Mouse (Mus musculus) forebrain, embryonic 12.5 days (tissue): ENCODE results near the gene Zfp622. TPM values are rescaled to one million over a fixed set of nuclear protein-coding genes. Genes with fewer than 3 reads are reported as not detected.

Experiments
- ATAC-seq: fragments of 200-750 bp; cut with Nextera tagmentation; 2 replicates; pipeline ENCODE4 v1.8.0; 2017; ENCODE audit warnings: moderate TSS enrichment; ENCODE audit not compliant: low FRiP score
- H3K27ac ChIP-seq: fragments of 300-500 bp; sonication (generic); 2 replicates; pipeline ENCODE4 v1.5.1; 2016; ENCODE audit warnings: mild to moderate bottlenecking
- H3K27me3 ChIP-seq: fragments of 300-500 bp; sonication (generic); 2 replicates; pipeline ENCODE4 v1.6.1; 2016; ENCODE audit warnings: mild to moderate bottlenecking
- H3K36me3 ChIP-seq: fragments of 300-500 bp; sonication (generic); replicated peaks from 2 replicates; pipeline ENCODE4 v1.6.1; 2016; ENCODE audit warnings: mild to moderate bottlenecking
- H3K4me1 ChIP-seq: fragments of 300-500 bp; sonication (generic); 2 replicates; pipeline ENCODE4 v1.6.1; 2016
- H3K4me2 ChIP-seq: fragments of 300-500 bp; sonication (generic); 2 replicates; pipeline ENCODE4 v1.6.1; 2016; ENCODE audit warnings: mild to moderate bottlenecking, moderate library complexity
- H3K4me3 ChIP-seq: fragments of 300-500 bp; sonication (generic); replicated peaks from 2 replicates; pipeline ENCODE4 v1.5.1; 2016; ENCODE audit warnings: mild to moderate bottlenecking
- H3K9ac ChIP-seq: fragments of 300-500 bp; sonication (generic); 2 replicates; pipeline ENCODE4 v1.6.1; 2016; ENCODE audit warnings: mild to moderate bottlenecking
- H3K9me3 ChIP-seq: fragments of 300-500 bp; sonication (generic); 2 replicates; pipeline ENCODE4 v1.6.1; 2016
- WGBS: fragments of 180-500 bp; shearing (Covaris S2); methylation state at CpG from one replicate; pipeline ENCODE4 v1.1.7; 2016; 5-methylcytosine and 5-hydroxymethylcytosine counted together
- microRNA-seq: library from miRNA; unstranded; fragments of <30 nt; microRNA quantifications from one replicate; pipeline ENCODE4, GENCODE M21; 2017
- polyA plus RNA-seq: library from polyadenylated mRNA; unstranded; fragments of >200 nt; fragmentation: Nextera tagmentation; extraction: Ambion mirVana; gene quantifications from 2 replicates; pipeline ENCODE4 v1.2.1, GENCODE M21; 2016

Zfp622 gene
- polyA plus RNA-seq, 1 experiment from 2014 or later = 33.0 TPM

DNA sequence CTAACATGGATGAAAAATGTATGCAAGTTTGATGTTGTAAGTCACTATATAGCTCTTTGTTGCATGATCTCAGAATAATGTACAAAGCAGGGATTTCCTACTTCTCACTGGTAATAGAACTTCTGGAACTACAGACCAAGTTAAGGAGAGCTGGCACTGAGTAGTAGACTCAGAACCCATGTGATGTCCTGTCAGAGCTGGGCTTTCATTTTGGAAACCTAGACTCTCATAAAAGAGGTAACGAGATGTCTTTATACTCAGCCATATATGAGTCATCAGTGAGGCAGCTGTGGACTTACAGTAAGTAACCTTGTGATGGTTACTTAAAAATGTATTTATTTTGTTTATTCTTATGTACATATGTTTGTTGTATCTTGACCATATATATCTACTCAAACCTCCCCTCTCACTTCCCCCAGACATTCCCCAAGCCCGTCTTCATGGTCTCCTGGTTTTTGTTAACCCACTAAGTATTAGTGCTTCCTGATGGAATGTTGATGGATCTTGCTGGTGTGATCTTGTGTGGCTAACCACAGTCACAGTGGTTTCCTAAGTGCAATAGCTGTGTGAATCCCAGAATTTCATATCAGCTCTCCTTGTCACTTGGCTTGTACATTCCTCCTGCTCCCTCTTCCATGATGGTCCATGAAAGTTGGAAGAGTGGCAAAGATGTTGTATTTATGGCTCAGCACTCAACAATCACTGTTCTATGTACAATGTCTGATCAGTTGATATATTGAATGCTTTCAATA, 57.2 kb downstream of the Zfp622 start:
- ATAC-seq = no peak
- Histone ChIP-seq H3K4me1 (no peaks in the 10 kb centered on the region), H3K36me3 (no peaks in the 10 kb centered on the region), H3K9ac (no peak overlapping the region), H3K27ac (no peak overlapping the region), H3K4me2 (no peak overlapping the region), H3K27me3 (no peaks in the 10 kb centered on the region), H3K9me3 (no peaks in the 10 kb centered on the region), H3K4me3 (no peak overlapping the region)
- 83% methylated on average over 2 of the region's 2 CpGs for WGBS

Small RNA genes within 50 kb of the gene (microRNA-seq; reads per million reads assigned to microRNA genes)
- gene Mir7212 = not detected

Other genes with a start within 250 kb of the Zfp622 start
- gene Retreg1, start 141.2 kb upstream of the Zfp622 start, polyA plus RNA-seq = 2.8 and 3.7 TPM in 2 replicates